Mouse (Mus musculus): Measurements from ENCODE around the gene Dtx4.

- TF ChIP-seq CTCF (IDR thresholded peaks at IDR 0.05; ENCODE audit: control insufficient read depth, insufficient read depth, insufficient read length) (no peak), FOSL1 (IDR thresholded peaks at IDR 0.05; ENCODE audit: insufficient read depth, low read length, poor library complexity, severe bottlenecking) (no peak), MYOG (IDR thresholded peaks at IDR 0.05; ENCODE audit: control insufficient read depth, extremely low read depth, insufficient read length) (no peak)
These were observed 1.8 kb downstream of the Dtx4 start for GRCm38 (mm10) chr19:12499485-12499884.
